Mouse (Mus musculus) limb, embryonic 11.5 days (tissue): ENCODE data around the gene Cemip. TPM values are rescaled to one million over a fixed set of nuclear protein-coding genes. Genes with fewer than 3 reads are reported as not detected.

Source experiments
- ATAC-seq: fragments of 200-750 bp; cut with Nextera tagmentation; 2 replicates; pipeline ENCODE4 v1.8.0; 2017; ENCODE audit warnings: low read depth; ENCODE audit not compliant: insufficient number of reproducible peaks, low FRiP score, low TSS enrichment
- DNase-seq: peaks from one replicate; pipeline ENCODE4 v3.0.0-alpha.2; 2015; ENCODE audit warnings: low spot score
- H3K27ac ChIP-seq: fragments of 300-500 bp; sonication (generic); replicated peaks from 2 replicates; pipeline ENCODE4 v1.5.1; 2014; ENCODE audit warnings: low read depth, mild to moderate bottlenecking, low read length
- H3K27me3 ChIP-seq: fragments of 300-500 bp; sonication (generic); 2 replicates; pipeline ENCODE4 v1.6.1; 2014; ENCODE audit warnings: mild to moderate bottlenecking, low read length, mixed read lengths; ENCODE audit not compliant: control insufficient read depth, insufficient read depth
- H3K36me3 ChIP-seq: fragments of 300-500 bp; sonication (generic); 2 replicates; pipeline ENCODE4 v1.6.1; 2014; ENCODE audit warnings: mild to moderate bottlenecking, low read length, moderate library complexity, mixed read lengths; ENCODE audit not compliant: control insufficient read depth, insufficient read depth
- H3K4me1 ChIP-seq: fragments of 300-500 bp; sonication (generic); 2 replicates; pipeline ENCODE4 v1.6.1; 2014; ENCODE audit warnings: low read length, mixed read lengths; ENCODE audit not compliant: control insufficient read depth, insufficient read depth
- H3K4me2 ChIP-seq: fragments of 300-500 bp; sonication (generic); 2 replicates; pipeline ENCODE4 v1.6.1; 2014; ENCODE audit warnings: low read depth, mild to moderate bottlenecking, moderate library complexity; ENCODE audit not compliant: severe bottlenecking
- H3K4me3 ChIP-seq: fragments of 300-500 bp; sonication (generic); 2 replicates; pipeline ENCODE4 v1.5.1; 2014; ENCODE audit warnings: low read depth, low read length
- H3K9ac ChIP-seq: fragments of 300-500 bp; sonication (generic); 2 replicates; pipeline ENCODE4 v1.6.1; 2014; ENCODE audit warnings: mild to moderate bottlenecking, low read length
- H3K9me3 ChIP-seq: fragments of 300-500 bp; sonication (generic); 2 replicates; pipeline ENCODE4 v1.6.1; 2016; ENCODE audit warnings: low read length; ENCODE audit not compliant: control insufficient read depth
- WGBS: fragments of 180-500 bp; shearing (Covaris S2); extraction: QIAGEN DNeasy Blood & Tissue Kit; methylation state at CpG from one replicate; pipeline ENCODE4 v1.1.7; 2014; 5-methylcytosine and 5-hydroxymethylcytosine counted together
- polyA plus RNA-seq: library from polyadenylated mRNA; unstranded; fragments of >200 nt; fragmentation: Nextera tagmentation; extraction: Ambion mirVana; gene quantifications from 2 replicates; pipeline ENCODE4 v1.2.1, GENCODE M21; 2014

Cemip gene
- polyA plus RNA-seq, 1 experiment from 2014 or later, result not detected

- ATAC-seq (no peak), DNase-seq (no peak)
- Histone ChIP-seq H3K36me3 (no peaks in the 10 kb centered on the region), H3K9ac (no peak overlapping the region), H3K4me2 (no peak overlapping the region), H3K4me3 (no peak overlapping the region), H3K27ac (no peak overlapping the region), H3K27me3 (no peaks in the 10 kb centered on the region), H3K9me3 (no peaks in the 10 kb centered on the region), H3K4me1 (no peaks in the 10 kb centered on the region)
- 93% methylated on average over 1 of the region's 1 CpGs for WGBS
Observed at GRCm38 (mm10) chr7:84015050-84015449, 71.3 kb downstream of the Cemip start.

DNA sequence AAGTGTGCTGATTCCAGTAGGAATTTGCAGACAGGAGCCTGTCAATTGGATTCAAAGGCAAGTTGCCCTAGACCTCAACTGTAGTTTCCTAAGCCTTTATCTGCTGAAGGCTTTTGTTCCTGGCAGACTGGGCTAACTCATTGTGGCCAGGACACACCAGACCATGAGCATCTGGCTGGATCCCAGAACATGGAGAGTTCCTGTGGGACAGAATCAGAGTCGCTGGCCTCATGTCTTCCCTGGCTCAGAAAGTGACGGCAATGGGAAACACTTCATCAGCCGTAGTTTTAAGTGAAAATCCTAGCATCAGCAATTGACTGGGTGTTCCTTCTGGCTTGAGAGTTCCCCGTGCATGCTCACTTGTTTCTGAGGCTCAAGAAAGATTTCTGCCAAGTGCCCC is 72.6 kb downstream of the Cemip start:
- no peaks in the 10 kb centered on the region for H3K36me3 ChIP-seq
- no peaks in the 10 kb centered on the region for H3K4me1 ChIP-seq
- no peak for DNase-seq
- H3K9me3 ChIP-seq, result no peaks in the 10 kb centered on the region
- no peaks in the 10 kb centered on the region for H3K27me3 ChIP-seq
- no peak overlapping the region for H3K27ac ChIP-seq
- no peak for ATAC-seq
- H3K4me2 ChIP-seq, result no peak overlapping the region
- 83% methylated on average over 4 of the region's 4 CpGs for WGBS
- H3K9ac ChIP-seq, result no peak overlapping the region
- no peak overlapping the region for H3K4me3 ChIP-seq

DNA sequence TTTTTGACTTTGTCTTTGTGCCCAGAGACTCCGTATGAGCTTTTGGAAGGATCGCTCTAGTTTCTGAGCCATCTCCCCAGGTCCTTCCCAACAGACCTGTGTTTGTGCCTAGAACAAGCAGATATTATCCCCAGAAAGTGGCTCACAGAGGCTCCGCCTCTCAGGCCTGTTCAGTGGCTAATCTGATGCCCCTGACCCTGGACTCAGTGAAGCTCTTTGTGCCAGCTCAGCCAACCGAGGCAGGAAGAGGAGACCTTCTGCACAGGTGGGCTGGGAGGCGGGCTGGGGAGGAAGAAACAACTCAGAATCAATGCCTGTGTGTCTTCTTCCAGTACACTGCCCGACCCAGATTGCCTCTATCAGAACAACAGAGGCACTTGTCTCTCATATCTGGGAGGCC is 81.9 kb downstream of the Cemip start:
- DNase-seq (no peak), ATAC-seq (no peak)
- Histone ChIP-seq H3K36me3 (no peaks in the 10 kb centered on the region), H3K4me3 (no peak overlapping the region), H3K4me2 (no peak overlapping the region), H3K27me3 (no peaks in the 10 kb centered on the region), H3K27ac (no peak overlapping the region), H3K9ac (no peak overlapping the region), H3K4me1 (no peaks in the 10 kb centered on the region), H3K9me3 (no peaks in the 10 kb centered on the region)
- 86% methylated on average over 6 of the region's 6 CpGs for WGBS

DNA sequence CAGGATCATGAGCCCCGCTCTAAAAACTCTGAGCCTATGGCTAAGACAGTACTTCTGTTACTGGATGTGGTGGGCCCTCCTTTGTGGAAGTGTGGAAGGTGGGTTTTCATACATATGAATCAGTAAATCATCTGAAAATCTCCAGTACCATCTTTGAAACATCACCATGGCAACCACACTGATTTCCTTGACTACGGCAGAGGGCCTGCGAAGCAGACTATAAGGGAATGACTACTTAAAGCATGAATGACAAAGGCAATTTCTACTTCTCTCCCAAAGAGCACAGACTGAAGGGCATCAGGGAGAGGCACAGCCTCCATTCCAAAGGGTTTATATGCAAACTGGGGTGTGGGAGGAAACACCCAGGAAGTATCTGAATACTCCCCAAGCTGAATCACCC is 84.8 kb downstream of the Cemip start:
- H3K36me3 ChIP-seq, result no peaks in the 10 kb centered on the region
- no peaks in the 10 kb centered on the region for H3K4me1 ChIP-seq
- H3K9ac ChIP-seq, result no peak overlapping the region
- no peak overlapping the region for H3K27ac ChIP-seq
- H3K4me2 ChIP-seq, result no peak overlapping the region
- 87% methylated on average over 3 of the region's 3 CpGs for WGBS
- DNase-seq, result no peak
- no peak overlapping the region for H3K4me3 ChIP-seq
- H3K9me3 ChIP-seq, result no peaks in the 10 kb centered on the region
- no peak for ATAC-seq
- H3K27me3 ChIP-seq, result no peaks in the 10 kb centered on the region

DNA sequence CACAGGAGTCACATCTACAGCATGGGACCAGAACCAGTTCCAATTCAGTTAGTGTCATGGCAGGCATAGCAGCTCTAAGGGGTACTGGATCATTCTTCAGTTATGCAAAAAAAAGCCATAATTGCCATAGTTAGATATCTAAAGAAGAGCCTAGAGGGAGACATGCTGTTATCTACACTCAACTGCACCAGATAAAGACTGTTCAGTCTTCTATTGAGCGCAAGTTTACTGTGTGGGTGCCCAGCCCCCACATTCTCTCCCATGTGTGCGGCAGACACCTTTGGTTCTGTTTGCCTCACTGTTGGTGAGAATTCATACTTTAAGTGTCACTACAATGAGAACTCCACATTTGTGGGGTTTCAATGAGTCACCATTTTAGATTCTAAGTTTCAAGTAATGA is 85.6 kb downstream of the Cemip start:
- Histone ChIP-seq H3K4me3 (no peak overlapping the region), H3K9me3 (no peaks in the 10 kb centered on the region), H3K27me3 (no peaks in the 10 kb centered on the region), H3K27ac (no peak overlapping the region), H3K4me1 (no peaks in the 10 kb centered on the region), H3K4me2 (no peak overlapping the region), H3K36me3 (no peaks in the 10 kb centered on the region), H3K9ac (no peak overlapping the region)
- 92% methylated on average over 2 of the region's 2 CpGs for WGBS
- DNase-seq, result no peak
- ATAC-seq, result no peak

- Histone ChIP-seq H3K9ac (no peak overlapping the region), H3K27ac (no peak overlapping the region), H3K9me3 (no peaks in the 10 kb centered on the region), H3K27me3 (no peaks in the 10 kb centered on the region), H3K4me2 (no peak overlapping the region), H3K4me3 (no peak overlapping the region), H3K4me1 (no peaks in the 10 kb centered on the region), H3K36me3 (no peaks in the 10 kb centered on the region)
- WGBS, result 90% methylated on average over 1 of the region's 1 CpGs
- ATAC-seq (no peak), DNase-seq (no peak)
Observed at GRCm38 (mm10) chr7:83999647-84000046, 86.7 kb downstream of the Cemip start.

DNA sequence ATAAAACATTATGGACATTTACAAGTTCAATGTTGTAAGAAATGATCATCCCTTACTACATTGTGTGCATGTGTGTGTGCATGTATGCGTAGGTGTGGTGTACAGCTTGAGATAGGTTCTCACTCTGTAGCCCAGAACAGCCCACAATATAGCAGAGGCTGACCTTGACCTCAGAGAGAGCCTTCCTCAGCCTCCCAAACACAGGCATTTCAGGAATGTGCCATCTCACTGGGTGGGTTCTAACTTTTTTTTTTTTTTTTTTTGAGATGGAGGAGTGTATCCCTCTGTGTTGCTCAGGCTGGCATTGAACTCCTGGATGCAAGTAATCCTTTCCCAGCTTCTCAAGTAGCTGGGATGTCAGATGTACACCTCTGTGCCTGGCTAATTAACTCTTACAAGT is 92.0 kb downstream of the Cemip start:
- ATAC-seq (no peak), DNase-seq (no peak)
- Histone ChIP-seq H3K36me3 (no peaks in the 10 kb centered on the region), H3K9ac (no peak overlapping the region), H3K27ac (no peak overlapping the region), H3K4me3 (no peak overlapping the region), H3K9me3 (no peaks in the 10 kb centered on the region), H3K4me1 (no peaks in the 10 kb centered on the region), H3K27me3 (no peaks in the 10 kb centered on the region), H3K4me2 (no peak overlapping the region)
- WGBS, result 94% methylated on average over 1 of the region's 1 CpGs

GRCm38 (mm10) chr7:83989294-83989693 is 97.0 kb downstream of the Cemip start:
- Histone ChIP-seq H3K27ac (no peak overlapping the region), H3K9ac (no peak overlapping the region), H3K4me2 (no peak overlapping the region), H3K27me3 (no peaks in the 10 kb centered on the region), H3K36me3 (no peaks in the 10 kb centered on the region), H3K9me3 (no peaks in the 10 kb centered on the region), H3K4me3 (no peak overlapping the region), H3K4me1 (no peaks in the 10 kb centered on the region)
- no peak for ATAC-seq
- DNase-seq, result no peak
- 94% methylated on average over 4 of the region's 4 CpGs for WGBS

DNA sequence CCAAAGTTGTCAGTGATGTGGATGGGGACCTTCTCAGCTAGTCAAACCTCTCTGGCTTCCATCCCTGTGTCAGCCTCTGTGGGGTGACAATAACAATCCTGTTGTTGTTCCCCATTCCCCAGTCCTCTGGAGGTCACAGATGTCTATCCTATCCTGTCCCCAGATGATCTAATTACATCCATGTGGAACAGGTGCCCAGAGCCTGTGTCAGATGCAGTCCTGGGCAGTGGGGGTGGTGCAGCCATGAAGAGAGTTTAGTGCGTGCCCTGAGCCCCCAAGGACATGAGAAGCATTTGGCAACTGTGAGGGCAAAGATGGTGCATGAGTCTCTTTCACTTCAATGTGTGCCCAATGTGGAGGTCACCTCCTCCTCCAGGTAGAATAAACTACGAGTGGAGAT is 100.6 kb downstream of the Cemip start:
- H3K27me3 ChIP-seq, result no peaks in the 10 kb centered on the region
- no peak overlapping the region for H3K9ac ChIP-seq
- H3K4me3 ChIP-seq, result no peak overlapping the region
- no peaks in the 10 kb centered on the region for H3K9me3 ChIP-seq
- DNase-seq (no peak), ATAC-seq (no peak)
- no peaks in the 10 kb centered on the region for H3K4me1 ChIP-seq
- H3K36me3 ChIP-seq, result no peaks in the 10 kb centered on the region
- no peak overlapping the region for H3K4me2 ChIP-seq
- no peak overlapping the region for H3K27ac ChIP-seq
- WGBS, result 82% methylated on average over 2 of the region's 2 CpGs
